Mouse (Mus musculus) spleen, adult 2 months (tissue): ENCODE data around the gene Ap5z1.

ENCODE experiments used
- CTCF ChIP-seq: fragments of 200-500 bp; IDR thresholded peaks from 2 replicates; pipeline ENCODE4 v1.5.1; 2011; ENCODE audit warnings: mild to moderate bottlenecking, inconsistent platforms; ENCODE audit not compliant: insufficient read depth, insufficient read length, insufficient replicate concordance; ENCODE audit errors: extremely low read depth
- POLR2A ChIP-seq: fragments of 200-500 bp; IDR thresholded peaks from 2 replicates; pipeline ENCODE4 v1.6.1; 2011; ENCODE audit warnings: low read depth, low read length, inconsistent platforms

DNA sequence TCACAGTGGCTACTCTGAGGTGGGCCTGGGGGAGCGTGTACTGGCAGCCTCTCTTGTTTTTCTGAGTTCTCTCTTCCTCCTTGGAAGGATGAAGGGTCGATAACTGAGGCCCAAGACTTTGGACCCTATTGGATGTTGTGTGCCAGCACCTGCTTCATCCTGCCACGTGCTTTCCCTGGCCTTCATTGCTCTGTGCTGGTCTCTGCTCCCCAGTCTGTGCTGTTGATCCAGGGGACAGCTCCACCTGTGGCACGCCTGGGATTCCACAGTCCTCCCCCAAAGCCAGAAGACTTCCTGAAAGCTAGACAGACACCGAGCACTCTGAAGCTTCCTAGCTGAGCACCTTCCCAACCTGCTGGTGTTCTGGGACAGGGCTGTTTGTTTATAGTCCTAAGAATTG lies 41.9 kb upstream of the Ap5z1 start:
- TF ChIP-seq CTCF (no peak), POLR2A (no peak)
